Mouse (Mus musculus) layer of hippocampus, adult 9-10 months (tissue): ENCODE results near the gene Igsf10.

Experiments used
- DNase-seq: peaks from one replicate; pipeline ENCODE4 v3.0.0; 2022; ENCODE audit warnings: low spot score

Igsf10 gene

GRCm38 (mm10) chr3:59290551-59290950, 53.6 kb downstream of the Igsf10 start:
- no peak for DNase-seq

GRCm38 (mm10) chr3:59278620-59279019, 65.6 kb downstream of the Igsf10 start:
- no peak for DNase-seq

- no peak for DNase-seq
These were observed 66.0 kb downstream of the Igsf10 start for GRCm38 (mm10) chr3:59278254-59278533.

GRCm38 (mm10) chr3:59277502-59278253, 66.5 kb downstream of the Igsf10 start:
- no peak for DNase-seq

GRCm38 (mm10) chr3:59270811-59271210, 73.4 kb downstream of the Igsf10 start:
- DNase-seq = no peak
